Mouse (Mus musculus) kidney, postnatal 36 days (tissue): ENCODE results near the gene Ywhaq.
A peak's percentile ranks its signal among the peaks of the same experiment; 100 is the strongest.

Experiments used
- DNase-seq, 2 experiments: peaks; one replicate each; pipeline ENCODE4 v3.0.0; 2021 to 2022; ENCODE audit warnings: mixed read lengths in 2 of 2

Ywhaq gene

GRCm38 (mm10) chr12:21417100-21418070 is at the start of gene Ywhaq:
Ywhaq (minus strand) TSS chr12:21417637.
- peak; percentile 98 to 99 for DNase-seq

GRCm38 (mm10) chr12:21463448-21463891 is 46.0 kb upstream of the Ywhaq start:
- no peak for DNase-seq

GRCm38 (mm10) chr12:21462658-21463057 is 45.2 kb upstream of the Ywhaq start:
- DNase-seq: peak in 1 of 2 experiments; percentile 15

GRCm38 (mm10) chr12:21459681-21460080 is 42.2 kb upstream of the Ywhaq start:
- no peak for DNase-seq

GRCm38 (mm10) chr12:21456021-21456420 is 38.6 kb upstream of the Ywhaq start:
- DNase-seq: no peak

- no peak for DNase-seq
Measured at GRCm38 (mm10) chr12:21451752-21452151, 34.3 kb upstream of the Ywhaq start.

GRCm38 (mm10) chr12:21451351-21451750 is 33.9 kb upstream of the Ywhaq start:
- DNase-seq: no peak

- DNase-seq: no peak
Measured at GRCm38 (mm10) chr12:21443783-21444182, 26.3 kb upstream of the Ywhaq start.

GRCm38 (mm10) chr12:21441870-21442269 is 24.4 kb upstream of the Ywhaq start:
- peak in 1 of 2 experiments; percentile 36 for DNase-seq

GRCm38 (mm10) chr12:21439428-21439827 is 22.0 kb upstream of the Ywhaq start:
- no peak for DNase-seq

- peak; percentile 32 to 40 for DNase-seq
Measured at GRCm38 (mm10) chr12:21438750-21439394, 21.4 kb upstream of the Ywhaq start.

GRCm38 (mm10) chr12:21438294-21438693 is 20.9 kb upstream of the Ywhaq start:
- no peak for DNase-seq

- no peak for DNase-seq
Measured at GRCm38 (mm10) chr12:21431950-21432349, 14.5 kb upstream of the Ywhaq start.

- DNase-seq: no peak
Measured at GRCm38 (mm10) chr12:21431039-21431438, 13.6 kb upstream of the Ywhaq start.

- no peak for DNase-seq
Measured at GRCm38 (mm10) chr12:21430140-21430539, 12.7 kb upstream of the Ywhaq start.

GRCm38 (mm10) chr12:21429021-21429420 is 11.6 kb upstream of the Ywhaq start:
- no peak for DNase-seq

- DNase-seq: peak; percentile 79 to 83
Measured at GRCm38 (mm10) chr12:21426065-21426940, 8.9 kb upstream of the Ywhaq start.

- DNase-seq: no peak
Measured at GRCm38 (mm10) chr12:21424683-21425082, 7.2 kb upstream of the Ywhaq start.

- DNase-seq: no peak
Measured at GRCm38 (mm10) chr12:21418621-21419131, 1.2 kb upstream of the Ywhaq start.

- DNase-seq: no peak
Measured at GRCm38 (mm10) chr12:21418083-21418482, 646 bp upstream of the Ywhaq start.

GRCm38 (mm10) chr12:21416506-21416905 is 931 bp downstream of the Ywhaq start:
- DNase-seq: peak in 1 of 2 experiments; percentile 19

- DNase-seq: no peak
Measured at GRCm38 (mm10) chr12:21410620-21411019, 6.8 kb downstream of the Ywhaq start.
